Mouse (Mus musculus): ENCODE data around the gene H2-M10.4.

DNA sequence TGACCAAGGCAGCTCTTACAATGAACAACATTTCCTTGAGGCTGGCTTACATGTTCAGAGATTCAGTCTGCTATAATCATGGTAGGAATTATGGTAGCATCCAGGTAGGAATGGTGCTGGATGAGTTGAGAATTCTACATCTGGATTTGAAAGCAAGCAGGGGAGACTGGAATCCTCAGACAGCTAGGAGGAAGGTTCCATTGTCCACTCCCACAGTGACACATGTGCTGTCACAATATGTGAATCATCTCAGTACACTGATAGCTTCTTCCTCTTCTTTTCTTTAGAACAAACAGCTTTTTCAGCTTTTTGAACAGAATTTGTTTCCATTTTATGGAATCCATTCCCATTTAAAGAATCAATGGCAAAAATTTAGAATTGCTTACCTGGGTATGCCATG, 41.8 kb upstream of the H2-M10.4 start:
- TF ChIP-seq CTCF (IDR thresholded peaks at IDR 0.05; ENCODE audit: insufficient read depth, low read depth, low read length) (no peak), POLR2A (IDR thresholded peaks at IDR 0.05; ENCODE audit: insufficient read depth, low read depth, low read length) (no peak)
